Mouse (Mus musculus) urinary bladder, adult 18-20 months (tissue): ENCODE data around the gene Tap1.
A peak's percentile ranks its signal among the peaks of the same experiment; 100 is the strongest.
"Not testable (repeated sequence)": the region's sequence is repeated elsewhere in the genome, so short reads cannot be mapped to it uniquely, and the experiment has no call there.

Experiments
- DNase-seq, 2 experiments: peaks; one replicate each; pipeline ENCODE4 v3.0.0; 2022; ENCODE audit warnings: low spot score in 2 of 2, mixed read lengths in 2 of 2

Tap1 gene

GRCm38 (mm10) chr17:34187261-34187916 lies at the start of gene Tap1, which contains the start of gene Psmb9:
Gene Tap1, plus strand, starts transcription at chr17:34187553.
Gene Psmb9, minus strand, starts transcription at chr17:34187764.
- peak; percentile 97 to 99 for DNase-seq

- DNase-seq, result no peak
These were observed 49.8 kb upstream of the Tap1 start for GRCm38 (mm10) chr17:34137601-34138000.

GRCm38 (mm10) chr17:34138655-34139054 lies 48.7 kb upstream of the Tap1 start:
- no peak for DNase-seq

GRCm38 (mm10) chr17:34139416-34139815 lies 47.9 kb upstream of the Tap1 start:
- peak in 1 of 2 experiments; percentile 37 for DNase-seq

GRCm38 (mm10) chr17:34140240-34140639 lies 47.1 kb upstream of the Tap1 start:
- no peak for DNase-seq

GRCm38 (mm10) chr17:34141448-34141847 lies 45.9 kb upstream of the Tap1 start:
- DNase-seq, result no peak

GRCm38 (mm10) chr17:34142456-34143010 lies 44.8 kb upstream of the Tap1 start:
- DNase-seq, result no peak

- DNase-seq, result no peak
These were observed 44.3 kb upstream of the Tap1 start, which contains the start of gene H2-DMb2 for GRCm38 (mm10) chr17:34143033-34143432. Gene H2-DMb2, plus strand, starts transcription at chr17:34143307.

GRCm38 (mm10) chr17:34143461-34143860 lies 43.9 kb upstream of the Tap1 start:
- no peak for DNase-seq

- DNase-seq, result not testable (repeated sequence)
These were observed 43.1 kb upstream of the Tap1 start for GRCm38 (mm10) chr17:34144221-34144620.

GRCm38 (mm10) chr17:34144960-34145371 lies 42.4 kb upstream of the Tap1 start:
- DNase-seq, result no peak

GRCm38 (mm10) chr17:34152923-34153322 lies 34.4 kb upstream of the Tap1 start, which contains the start of gene H2-DMb1:
Gene H2-DMb1, plus strand, starts transcription at chr17:34153072.
- peak in 1 of 2 experiments; percentile 31 for DNase-seq

GRCm38 (mm10) chr17:34155534-34155933 lies 31.8 kb upstream of the Tap1 start:
- no peak for DNase-seq

- no peak for DNase-seq
These were observed 23.0 kb upstream of the Tap1 start for GRCm38 (mm10) chr17:34164202-34164895.

- DNase-seq, result no peak
These were observed 22.2 kb upstream of the Tap1 start for GRCm38 (mm10) chr17:34165033-34165730.

- DNase-seq, result no peak
These were observed 18.1 kb upstream of the Tap1 start for GRCm38 (mm10) chr17:34169279-34169678.

GRCm38 (mm10) chr17:34170487-34170876 lies 16.9 kb upstream of the Tap1 start:
- no peak for DNase-seq

- peak; percentile 61 to 71 for DNase-seq
These were observed 16.4 kb upstream of the Tap1 start for GRCm38 (mm10) chr17:34170877-34171498.

- no peak for DNase-seq
These were observed 14.8 kb upstream of the Tap1 start for GRCm38 (mm10) chr17:34172528-34172927.

- DNase-seq, result no peak
These were observed 13.3 kb upstream of the Tap1 start for GRCm38 (mm10) chr17:34174075-34174474.

GRCm38 (mm10) chr17:34177179-34177578 lies 10.2 kb upstream of the Tap1 start:
- DNase-seq, result no peak

GRCm38 (mm10) chr17:34179019-34179418 lies 8.3 kb upstream of the Tap1 start:
- DNase-seq, result no peak
